Mouse (Mus musculus) olfactory bulb, adult 2 months (tissue): ENCODE measurements at regions not wholly inside any gene's neighbourhood (a gene's known extent, or its start where the extent isn't known, plus 50 kb on each side); places are given as distances from the start of the nearest gene placed in this dataset.

Experiments used
- CTCF ChIP-seq: fragments of 200-500 bp; IDR thresholded peaks from 2 replicates; pipeline ENCODE4 v1.5.1; 2012; ENCODE audit warnings: low read depth, mild to moderate bottlenecking, low read length, moderate library complexity; ENCODE audit not compliant: insufficient read depth
- POLR2A ChIP-seq: fragments of 200-500 bp; IDR thresholded peaks from 2 replicates; pipeline ENCODE4 v1.6.1; 2012; ENCODE audit warnings: mild to moderate bottlenecking, low read depth, low read length, moderate library complexity; ENCODE audit not compliant: insufficient read depth

- no peak for TF ChIP-seq POLR2A
- TF ChIP-seq CTCF: no peak
These were observed 98.4 kb downstream of the Tm4sf1 start for GRCm38 (mm10) chr3:57203418-57203817.
